Mouse (Mus musculus) MEL (cell line): ENCODE results near the gene Necap2. TPM values are rescaled to one million over a fixed set of nuclear protein-coding genes. Genes with fewer than 3 reads are reported as not detected.

Source experiments
- DNase-seq: peaks from one replicate; pipeline ENCODE4 v3.0.0; 2011; ENCODE audit warnings: low read depth, low spot score
- H3K27ac ChIP-seq: 2 replicates; pipeline ENCODE4 v1.5.1; 2012; ENCODE audit warnings: low read depth, mild to moderate bottlenecking, control low read depth, low read length, moderate library complexity; ENCODE audit not compliant: control insufficient read depth
- H3K27me3 ChIP-seq, 2 experiments: fragments of 150-350 bp in 1 of 2; sonication (generic) in 1 of 2; 2 replicates each; pipeline ENCODE4 v1.6.1; 2012; ENCODE audit warnings: low read length in 2 of 2, mild to moderate bottlenecking in 2 of 2, improper control_type of control experiment in 1 of 2, moderate library complexity in 1 of 2; ENCODE audit not compliant: insufficient read depth in 2 of 2, control insufficient read depth in 1 of 2
- H3K36me3 ChIP-seq, 2 experiments: 2 replicates each; pipeline ENCODE4 v1.6.1; 2012 to 2014; ENCODE audit warnings: low read length in 2 of 2, improper control_type of control experiment in 1 of 2, inconsistent platforms in 1 of 2, mild to moderate bottlenecking in 1 of 2; ENCODE audit not compliant: insufficient read depth in 2 of 2, control insufficient read depth in 1 of 2
- H3K4me1 ChIP-seq, 2 experiments: fragments of 150-350 bp in 1 of 2; sonication (generic) in 1 of 2; 2 replicates each; pipeline ENCODE4 v1.6.1; 2012; ENCODE audit warnings: low read length in 2 of 2, improper control_type of control experiment in 1 of 2, mild to moderate bottlenecking in 1 of 2; ENCODE audit not compliant: insufficient read depth in 2 of 2, control insufficient read depth in 1 of 2
- H3K4me3 ChIP-seq, 2 experiments: fragments of 150-350 bp in 1 of 2; sonication (generic) in 1 of 2; 2 replicates each; pipeline ENCODE4 v1.5.1; 2012; ENCODE audit warnings: low read depth in 2 of 2, low read length in 2 of 2, mild to moderate bottlenecking in 2 of 2, moderate library complexity in 2 of 2, control low read depth in 1 of 2, improper control_type of control experiment in 1 of 2; ENCODE audit not compliant: control insufficient read depth in 1 of 2, insufficient read depth in 1 of 2
- H3K79me2 ChIP-seq: 2 replicates; pipeline ENCODE4 v1.6.1; 2012; ENCODE audit warnings: mild to moderate bottlenecking, low read length, moderate library complexity; ENCODE audit not compliant: control insufficient read depth, poor library complexity, insufficient read depth
- H3K9ac ChIP-seq: 2 replicates; pipeline ENCODE4 v1.6.1; 2012; ENCODE audit warnings: low read depth, mild to moderate bottlenecking, control low read depth, low read length, moderate library complexity; ENCODE audit not compliant: control insufficient read depth, poor library complexity, severe bottlenecking
- H3K9me3 ChIP-seq: fragments of 150-350 bp; sonication (generic); replicated peaks from 2 replicates; pipeline ENCODE4 v1.6.1; 2012; ENCODE audit warnings: mild to moderate bottlenecking, low read length, improper control_type of control experiment, moderate library complexity; ENCODE audit not compliant: insufficient read depth
- NRF1 ChIP-seq: IDR thresholded peaks from 2 replicates; pipeline ENCODE4 v1.6.1; 2014; ENCODE audit warnings: low read depth, mild to moderate bottlenecking, inconsistent platforms, low read length, improper control_type of control experiment, moderate library complexity; ENCODE audit not compliant: poor library complexity, insufficient read depth, severe bottlenecking
- POLR2A ChIP-seq, 2 experiments: IDR thresholded peaks; 2 replicates each; pipeline ENCODE4 v1.6.1; 2011 to 2012; ENCODE audit warnings: low read length in 2 of 2, mild to moderate bottlenecking in 2 of 2, control low read depth in 1 of 2, improper control_type of control experiment in 1 of 2, low read depth in 1 of 2, moderate library complexity in 1 of 2; ENCODE audit not compliant: control insufficient read depth in 1 of 2, insufficient read depth in 1 of 2, poor library complexity in 1 of 2
- POLR2AphosphoS5 ChIP-seq: IDR thresholded peaks from 2 replicates; pipeline ENCODE4 v1.6.1; 2012; ENCODE audit warnings: low read depth, borderline replicate concordance, mild to moderate bottlenecking, inconsistent platforms, low read length, moderate library complexity, mixed read lengths
- RCOR1 ChIP-seq: IDR thresholded peaks from 2 replicates; pipeline ENCODE4 v1.6.1; 2012; ENCODE audit warnings: low read depth, mild to moderate bottlenecking, inconsistent platforms, low read length, improper control_type of control experiment
- USF1 ChIP-seq: IDR thresholded peaks from 2 replicates; pipeline ENCODE4 v1.6.1; 2014; ENCODE audit warnings: low read depth, mild to moderate bottlenecking, inconsistent platforms, low read length, improper control_type of control experiment, moderate library complexity
- ZC3H11A ChIP-seq: IDR thresholded peaks from 2 replicates; pipeline ENCODE4 v1.6.1; 2012; ENCODE audit warnings: low read depth, mild to moderate bottlenecking, inconsistent platforms, low read length, improper control_type of control experiment
- polyA plus RNA-seq, 2 experiments: library from polyadenylated mRNA; stranded (reverse) in 1 of 2; unstranded in 1 of 2; fragments of >175 nt in 1 of 2; fragments of >200 nt in 1 of 2; gene quantifications; 2 replicates each; pipeline versions ENCODE4 v1.2.1 to v1.2.4; 2012; ENCODE audit warnings: low replicate concordance in 2 of 2, low read depth in 1 of 2; ENCODE audit not compliant: insufficient read length in 2 of 2, insufficient read depth in 1 of 2, missing spikeins in 1 of 2
- total RNA-seq: library from RNA; depleted of rRNA; stranded (reverse); fragments of 300-350 nt; gene quantifications from 2 replicates; pipeline ENCODE4 v1.2.3, GENCODE M21; 2012; rRNA removed

Gene Necap2
- total and polyA plus RNA-seq, 3 experiments: 57.4 to 75.6 TPM; not detected in 1

DNA sequence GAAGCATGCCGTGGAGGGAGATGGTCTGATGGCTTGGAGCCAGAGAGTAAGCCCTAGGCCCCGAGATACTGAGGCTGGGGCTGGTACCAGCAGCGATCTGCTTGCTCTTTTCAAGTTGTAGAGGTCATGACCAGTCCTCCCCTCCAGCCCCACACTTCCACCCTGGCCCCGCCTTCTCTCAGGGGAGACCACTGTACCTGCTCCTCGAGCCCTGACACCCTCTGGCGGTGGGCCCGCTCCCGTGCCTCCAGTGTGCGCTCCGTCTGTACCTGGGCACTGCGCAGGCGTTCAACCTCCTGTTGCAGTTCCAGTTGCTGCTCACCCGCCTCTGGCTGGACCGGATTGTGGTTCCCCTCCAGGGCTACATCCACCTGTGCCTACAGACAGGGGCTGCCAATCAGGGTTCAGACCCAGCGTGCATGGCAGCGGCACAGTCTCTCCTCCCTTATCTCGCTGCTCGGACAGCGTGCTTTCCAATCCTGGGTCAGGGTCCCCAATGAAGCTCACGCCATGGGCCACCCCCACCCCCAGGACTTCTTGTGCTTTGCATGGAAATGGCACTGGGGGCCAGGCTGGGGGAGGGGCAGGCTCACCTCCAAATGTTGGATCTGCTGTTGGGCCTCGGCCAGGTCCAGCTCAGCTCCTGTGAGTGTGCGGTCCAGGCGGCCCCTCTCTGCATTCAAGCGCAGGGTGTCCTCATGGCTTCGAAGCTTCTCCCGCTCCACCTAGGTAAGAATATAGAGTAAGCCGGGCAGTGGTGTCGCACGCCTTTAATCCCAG, 60.3 kb downstream of the Necap2 start:
- Histone ChIP-seq H3K27ac (no peak overlapping the region), H3K4me1 (no peaks in the 10 kb centered on the region), H3K4me3 (no peak overlapping the region), H3K27me3 (no peaks in the 10 kb centered on the region), H3K36me3 (no peaks in the 10 kb centered on the region), H3K9ac (no peak overlapping the region), H3K79me2 (no peaks in the 10 kb centered on the region), H3K9me3 (no peaks in the 10 kb centered on the region)
- no peak for DNase-seq
- TF ChIP-seq ZC3H11A (no peak), POLR2AphosphoS5 (no peak), USF1 (no peak), POLR2A (IDR thresholded peaks at IDR 0.05; ENCODE audit: control insufficient read depth in 1 of 2, insufficient read depth in 1 of 2, low read depth in 1 of 2, low read length in 2 of 2, poor library complexity in 1 of 2) (no peak), RCOR1 (no peak), NRF1 (no peak)

Other genes starting within 250 kb of the Necap2 start
- 0.26 and 0.31 TPM in 2 replicates for gene Padi1, start 232.6 kb downstream of the Necap2 start, total RNA-seq
- gene Padi1, start 232.6 kb downstream of the Necap2 start, polyA plus RNA-seq: under 1 TPM in 1 of 2 experiments, not detected in 1; 0.40 TPM
- 0.07 and 0.27 TPM in 2 replicates for gene Padi2, start 172.0 kb downstream of the Necap2 start, total RNA-seq
- under 1 TPM in 1 of 2 experiments, not detected in 1; 0.07 TPM for gene Padi2, start 172.0 kb downstream of the Necap2 start, polyA plus RNA-seq
- 271 and 292 TPM in 2 replicates for gene Sdhb, start 117.2 kb downstream of the Necap2 start, total RNA-seq
- 100 to 1,000 TPM; 342 to 414 TPM for gene Sdhb, start 117.2 kb downstream of the Necap2 start, polyA plus RNA-seq
- gene Atp13a2, start 91.5 kb downstream of the Necap2 start, total RNA-seq: 27.3 and 29.0 TPM in 2 replicates
- gene Atp13a2, start 91.5 kb downstream of the Necap2 start, polyA plus RNA-seq: 10 to 100 TPM in 1 of 2 experiments, not detected in 1; 65.4 TPM
- gene Mfap2, start 67.9 kb downstream of the Necap2 start, total RNA-seq: not detected in 2 replicates
- not detected for gene Mfap2, start 67.9 kb downstream of the Necap2 start, polyA plus RNA-seq
- gene Crocc, start 17.8 kb downstream of the Necap2 start, total RNA-seq: 0.77 and 0.92 TPM in 2 replicates
- gene Crocc, start 17.8 kb downstream of the Necap2 start, polyA plus RNA-seq: 1 to 10 TPM in 1 of 2 experiments, not detected in 1; 3.6 TPM
- gene Spata21, start 10.0 kb upstream of the Necap2 start, total RNA-seq: not detected in 2 replicates
- gene Spata21, start 10.0 kb upstream of the Necap2 start, polyA plus RNA-seq: not detected
- gene Szrd1, start 61.4 kb upstream of the Necap2 start, total RNA-seq: 63.0 and 64.4 TPM in 2 replicates
- 100 to 1,000 TPM in 1 of 2 experiments, not detected in 1; 137 TPM for gene Szrd1, start 61.4 kb upstream of the Necap2 start, polyA plus RNA-seq
- gene Fbxo42, start 69.6 kb upstream of the Necap2 start, total RNA-seq: 10.1 and 11.2 TPM in 2 replicates
- gene Fbxo42, start 69.6 kb upstream of the Necap2 start, polyA plus RNA-seq: 100 to 1,000 TPM in 1 of 2 experiments, 10 to 100 TPM in 1; 23.1 to 260 TPM
- 3.7 and 5.8 TPM in 2 replicates for gene Rsg1, start 135.6 kb upstream of the Necap2 start, total RNA-seq
- 1 to 10 TPM in 1 of 2 experiments, not detected in 1; 4.8 TPM for gene Rsg1, start 135.6 kb upstream of the Necap2 start, polyA plus RNA-seq
- 0.03 TPM in 1 of 2 replicates, not detected in the other for gene Arhgef19, start 161.1 kb upstream of the Necap2 start, total RNA-seq
- under 1 TPM in 1 of 2 experiments, not detected in 1; 0.78 TPM for gene Arhgef19, start 161.1 kb upstream of the Necap2 start, polyA plus RNA-seq
- gene Epha2, start 222.9 kb upstream of the Necap2 start, total RNA-seq: 2.3 and 2.5 TPM in 2 replicates
- gene Epha2, start 222.9 kb upstream of the Necap2 start, polyA plus RNA-seq: 1 to 10 TPM in 1 of 2 experiments, not detected in 1; 5.9 TPM